19 mouse cellular contexts compared by ENCODE assay signal in the genomic region with DNA sequence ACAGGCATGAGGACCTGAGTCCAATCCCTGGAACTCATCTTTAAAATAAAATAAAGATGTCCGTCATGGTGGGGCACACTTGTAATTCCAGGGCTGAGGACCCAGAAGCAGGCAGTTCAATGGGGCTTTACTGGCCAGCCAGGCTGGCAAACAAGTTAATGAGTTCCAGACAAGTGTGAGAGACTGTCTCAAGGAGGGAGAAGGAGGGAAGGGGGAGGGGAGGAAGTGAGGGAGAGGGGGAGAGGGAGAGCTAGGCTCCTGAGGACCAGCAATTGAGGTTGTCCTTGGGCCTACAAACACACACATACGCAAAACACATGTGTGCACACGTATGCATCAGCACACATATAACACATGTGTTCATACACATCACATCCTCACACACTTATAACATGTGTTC.
A peak's percentile ranks its signal among the peaks of the same experiment; 100 is the strongest.
DNase-seq lines count a peak whose midpoint lies in the region; ATAC-seq and TF ChIP-seq lines count a peak whose summit lies in the region.
"Had no signal": no experiment of that assay in that cellular context is flagged by ENCODE, and none has a peak within 500 bp of the region (broad histone marks: within the 10 kb centered on the region; RNA-seq: fewer than 3 reads in every experiment).

No protein-coding gene starts in this region.

- H3K27me3 ChIP-seq in midbrain, postnatal 0 days (ENCODE audit: insufficient read depth, low read length), result no peaks in the 10 kb centered on the region
- no peaks in the 10 kb centered on the region for H3K27me3 ChIP-seq in midbrain, embryonic 13.5 days
- H3K27me3 ChIP-seq: forebrain, embryonic 13.5 days; heart, embryonic 13.5 days; hindbrain, embryonic 12.5 days; intestine, embryonic 15.5 days had no signal

- no peak for ATAC-seq in midbrain, postnatal 0 days (ENCODE audit: low FRiP score)
- no peak for ATAC-seq in midbrain, embryonic 13.5 days
- ATAC-seq: forebrain, embryonic 13.5 days; forebrain, postnatal 0 days; hindbrain, postnatal 0 days; intestine, embryonic 15.5 days had no signal

- H3K36me3 ChIP-seq in midbrain, postnatal 0 days (ENCODE audit: insufficient read depth, low read length), result no peaks in the 10 kb centered on the region
- no peaks in the 10 kb centered on the region for H3K36me3 ChIP-seq in midbrain, embryonic 13.5 days
- H3K36me3 ChIP-seq: heart, embryonic 13.5 days; hindbrain, embryonic 12.5 days; intestine, embryonic 15.5 days had no signal

- no peak for TF ChIP-seq CTCF in midbrain, postnatal 0 days (IDR thresholded peaks at IDR 0.05)

- H3K4me3 ChIP-seq in midbrain, postnatal 0 days (ENCODE audit: low read depth, low read length), result no peak overlapping the region
- H3K4me3 ChIP-seq in midbrain, embryonic 13.5 days (replicated peaks), result no peak overlapping the region
- H3K4me3 ChIP-seq: forebrain, embryonic 13.5 days; gastrocnemius, adult 2 months; heart, embryonic 13.5 days; hindbrain, embryonic 12.5 days; intestine, embryonic 15.5 days had no signal

- H3K9me3 ChIP-seq in midbrain, postnatal 0 days (ENCODE audit: low read length), result no peaks in the 10 kb centered on the region
- no peaks in the 10 kb centered on the region for H3K9me3 ChIP-seq in midbrain, embryonic 13.5 days
- H3K9me3 ChIP-seq: forebrain, embryonic 13.5 days; heart, embryonic 13.5 days; intestine, embryonic 15.5 days had no signal

- H3K4me1 ChIP-seq in midbrain, postnatal 0 days (ENCODE audit: insufficient read depth, low read length), result no peaks in the 10 kb centered on the region
- H3K4me1 ChIP-seq in midbrain, embryonic 13.5 days (replicated peaks), result no peaks in the 10 kb centered on the region
- H3K4me1 ChIP-seq: forebrain, embryonic 13.5 days; heart, embryonic 13.5 days; hindbrain, embryonic 12.5 days; intestine, embryonic 15.5 days had no signal

- WGBS in midbrain, postnatal 0 days, result 88% methylated on average over 3 of the region's 3 CpGs
- 92% methylated on average over 3 of the region's 3 CpGs for WGBS in midbrain, embryonic 13.5 days

- peak; percentile 61 for DNase-seq in embryo, embryonic 10.5 days (ENCODE audit: low spot score)
- DNase-seq in embryo, embryonic 9.5 days (ENCODE audit: extremely low spot score), result peak; percentile 14
- DNase-seq in hindlimb bud, embryonic 11.5 days (ENCODE audit: extremely low spot score, low read depth, low spot score), result peak; percentile 49
- DNase-seq in midbrain, postnatal 0 days (ENCODE audit: low spot score), result no peak
- no peak for DNase-seq in adrenal gland, postnatal 36 days
- DNase-seq: adrenal gland, adult 2 months; adrenal gland, postnatal 25 days; cerebellum, adult 2 months; cerebellum, postnatal 10 days; forebrain, postnatal 0 days; gastrocnemius, adult 2 months; gastrocnemius, postnatal 25 days; heart, postnatal 36 days had no signal

- H3K9ac ChIP-seq in midbrain, postnatal 0 days (replicated peaks; ENCODE audit: low read length, poor library complexity, severe bottlenecking), result no peak overlapping the region
- no peak overlapping the region for H3K9ac ChIP-seq in midbrain, embryonic 13.5 days (replicated peaks)
- H3K9ac ChIP-seq: forebrain, embryonic 13.5 days; forebrain, postnatal 0 days; heart, embryonic 13.5 days; hindbrain, embryonic 12.5 days; intestine, embryonic 15.5 days had no signal

- H3K4me2 ChIP-seq in midbrain, postnatal 0 days (ENCODE audit: low read depth, low read length, poor library complexity, severe bottlenecking), result no peak overlapping the region
- no peak overlapping the region for H3K4me2 ChIP-seq in midbrain, embryonic 13.5 days (replicated peaks)
- H3K4me2 ChIP-seq: forebrain, embryonic 13.5 days; heart, embryonic 13.5 days; hindbrain, embryonic 12.5 days; intestine, embryonic 15.5 days had no signal

- no peak overlapping the region for H3K27ac ChIP-seq in midbrain, postnatal 0 days (ENCODE audit: low read depth, low read length)
- H3K27ac ChIP-seq in midbrain, embryonic 13.5 days, result no peak overlapping the region
- H3K27ac ChIP-seq: forebrain, embryonic 13.5 days; gastrocnemius, adult 2 months; heart, embryonic 13.5 days; hindbrain, embryonic 12.5 days; hindbrain, postnatal 0 days; intestine, embryonic 15.5 days had no signal

Comparison
In these comparisons a context has a peak if more than half of its experiments do, and no peak if none do; other contexts are left out.
1. DNase-seq: peak in embryo, embryonic 10.5 days (single experiment), embryo, embryonic 9.5 days (single experiment) and hindlimb bud, embryonic 11.5 days (single experiment); none in midbrain, postnatal 0 days (single experiment) and adrenal gland, postnatal 36 days (0 of 2).